Mouse (Mus musculus) layer of hippocampus, adult 8-10 months (tissue): ENCODE measurements around the gene Klhl26. TPM values are rescaled to one million over a fixed set of nuclear protein-coding genes. Genes with fewer than 3 reads are reported as not detected.
"Not testable (repeated sequence)": the region's sequence is repeated elsewhere in the genome, so short reads cannot be mapped to it uniquely, and the experiment has no call there.

ENCODE experiments used
- DNase-seq, 2 experiments: peaks; one replicate each; pipeline ENCODE4 v3.0.0; 2022; ENCODE audit warnings: low spot score in 2 of 2
- total RNA-seq, 4 experiments: library from RNA; stranded (reverse); gene quantifications; 2 replicates each; pipeline ENCODE4 v1.2.4; 2022

Klhl26 gene
- 10 to 100 TPM; 48.4 to 56.6 (median 53.1) TPM for total RNA-seq

DNA sequence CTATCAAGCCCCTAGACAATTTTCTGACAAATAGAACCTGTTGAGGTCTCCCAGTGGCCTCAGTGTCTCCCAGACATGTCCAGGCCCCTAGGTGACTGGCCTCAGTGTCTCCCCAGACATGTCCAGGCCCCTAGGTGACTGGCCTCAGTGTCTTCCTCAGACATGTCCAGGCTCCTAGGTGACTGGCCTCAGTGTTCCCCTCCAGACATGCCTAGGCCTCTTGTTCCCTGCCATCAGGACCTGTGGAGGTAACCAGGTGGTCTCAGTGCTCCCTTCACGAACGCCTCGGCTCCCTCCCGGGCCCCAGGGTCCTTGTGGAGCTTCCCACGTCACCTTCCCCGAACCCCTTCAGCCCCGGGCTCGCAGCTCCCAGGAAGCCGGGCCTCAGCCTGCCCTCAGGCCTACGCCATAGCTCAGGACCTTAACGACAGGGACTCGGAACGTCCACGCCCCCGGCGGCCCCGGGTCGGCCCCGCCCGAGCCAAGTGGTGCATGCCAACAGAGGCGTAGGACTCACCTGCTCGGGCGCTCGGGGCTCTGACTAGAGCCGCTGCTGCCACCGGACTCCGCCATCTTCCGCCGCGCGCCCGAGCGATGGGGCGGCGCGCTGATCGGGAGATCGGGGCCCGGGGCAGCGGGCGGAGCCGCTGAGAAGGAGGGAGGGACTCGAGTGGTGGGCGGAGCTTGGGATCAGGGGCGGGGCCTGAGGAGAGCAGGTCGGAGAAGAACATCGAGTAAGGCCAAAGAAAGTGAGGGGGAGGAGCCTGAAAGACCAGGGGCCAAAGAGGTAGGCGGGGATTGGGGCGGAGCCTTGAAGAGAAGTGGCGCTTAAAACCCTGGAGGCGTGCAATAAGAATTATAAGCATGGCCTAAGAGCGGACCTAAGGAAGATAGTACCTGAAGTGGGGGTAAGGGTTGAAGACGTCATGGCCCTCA, at the start of gene Klhl26:
TSS of gene Klhl26 (minus strand) at position 636 of the 936 bp plus-strand sequence.
- DNase-seq: peak; percentile 87 to 89

DNA sequence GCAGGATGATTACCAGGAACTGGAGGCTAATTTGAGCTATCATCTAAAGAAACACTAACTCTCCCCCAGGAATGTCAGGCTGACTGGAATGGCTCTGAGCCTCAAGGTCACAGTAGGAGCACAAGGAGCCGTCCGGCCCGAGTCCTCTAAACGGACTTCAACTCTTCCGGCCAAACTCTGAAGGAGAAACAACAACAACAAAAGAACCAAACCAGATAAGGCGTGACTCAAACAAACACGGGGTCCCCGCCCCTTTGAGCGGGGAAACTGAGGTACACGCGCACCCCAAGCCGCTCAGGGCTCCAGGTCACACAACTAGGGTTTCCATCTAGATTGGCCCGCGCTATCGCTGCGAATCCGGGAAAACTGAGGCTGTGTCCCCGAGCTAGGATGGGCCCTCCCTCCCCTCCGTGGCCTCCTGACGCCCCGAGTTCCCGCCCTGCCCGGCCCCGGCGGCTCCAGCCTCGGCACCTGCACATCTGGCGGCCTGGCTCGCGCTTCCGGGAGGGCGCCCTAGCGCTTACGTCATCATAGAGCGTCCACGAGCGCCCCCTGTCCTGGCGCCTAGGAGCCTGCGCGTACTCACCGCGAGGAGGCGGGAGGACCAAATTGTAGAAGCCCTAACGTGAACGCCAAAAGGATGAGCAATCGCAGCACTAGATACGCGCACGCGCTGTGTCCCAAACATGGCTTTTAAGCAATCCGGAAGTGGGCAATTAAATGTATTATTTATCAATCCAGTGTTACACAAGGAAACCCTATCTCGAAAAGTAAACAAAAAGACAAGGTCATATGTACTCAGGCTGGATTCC, 46.0 kb upstream of the Klhl26 start:
- DNase-seq: peak; percentile 94 to 96

DNA sequence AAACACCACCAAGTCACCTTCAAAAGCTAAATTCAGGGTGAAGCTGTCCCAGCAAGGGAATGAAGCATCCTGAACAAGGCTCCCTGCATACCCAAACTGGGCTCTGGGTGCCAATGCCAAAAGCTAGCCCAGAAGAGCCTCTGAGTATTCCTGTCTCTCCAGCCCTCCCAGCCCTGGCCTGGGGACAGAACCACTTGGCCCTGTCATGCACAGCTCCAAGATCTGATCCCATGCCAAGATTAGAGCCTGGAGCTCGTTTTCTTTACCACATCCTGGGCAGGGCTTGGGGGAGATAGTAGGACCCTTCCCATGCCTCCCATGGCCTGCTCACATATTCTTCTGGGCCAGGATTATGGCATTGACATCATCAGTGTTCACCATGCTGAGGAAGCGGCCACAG, 42.8 kb upstream of the Klhl26 start:
- no peak for DNase-seq

DNA sequence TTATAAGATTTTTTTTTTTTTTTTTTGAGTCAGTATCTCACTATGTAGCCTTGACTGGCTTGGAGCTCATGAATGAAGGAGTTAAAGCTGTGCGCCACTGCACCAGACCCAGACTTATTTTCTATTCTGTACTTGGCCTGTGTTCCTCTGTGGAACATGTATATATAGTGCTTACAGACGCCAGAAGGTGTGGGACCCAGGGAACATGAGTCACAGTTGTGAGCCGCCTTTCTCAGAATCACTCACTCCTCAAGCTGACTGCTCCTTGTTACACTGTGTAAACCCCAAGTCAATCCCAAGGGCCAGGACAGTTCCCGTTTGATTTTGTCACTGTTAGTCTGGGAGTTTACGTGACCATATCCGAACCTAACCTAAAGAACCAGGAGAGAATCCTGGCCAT, 42.3 kb upstream of the Klhl26 start:
- no peak for DNase-seq

DNA sequence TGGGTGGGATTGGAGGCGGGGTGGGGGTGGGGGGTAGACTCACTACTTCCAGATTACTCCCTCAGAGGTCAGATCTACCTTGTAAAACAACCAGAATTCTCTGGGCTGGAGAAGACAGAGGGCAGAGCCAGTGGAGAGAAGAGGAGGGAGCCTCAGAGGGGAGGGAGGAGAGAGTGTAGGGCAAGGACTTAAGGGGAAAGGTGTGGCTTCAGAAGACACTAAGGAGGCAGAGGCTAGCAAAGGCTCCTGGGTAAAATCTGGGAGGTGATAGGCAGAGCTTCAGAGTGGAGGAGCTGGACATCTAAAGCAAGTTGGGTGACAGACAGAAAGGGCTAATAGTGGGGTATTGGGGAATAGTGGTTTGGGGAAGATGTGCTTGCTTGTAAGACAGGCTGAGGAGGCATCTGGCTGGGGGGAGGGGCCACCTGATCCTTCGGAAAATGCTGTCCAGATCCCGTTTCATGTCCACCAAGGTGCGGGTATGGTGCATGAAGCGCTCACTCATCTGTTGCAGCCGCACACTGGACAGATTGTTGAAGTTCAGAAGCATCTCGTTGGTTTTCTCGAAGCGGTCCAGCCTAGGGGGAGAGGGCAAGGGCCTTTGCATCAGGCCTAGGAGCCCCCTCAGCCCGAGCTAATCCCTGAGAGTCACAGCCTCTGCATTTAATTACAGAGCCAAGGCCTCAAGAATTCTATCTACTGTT, 41.3 kb upstream of the Klhl26 start:
- DNase-seq: no peak

DNA sequence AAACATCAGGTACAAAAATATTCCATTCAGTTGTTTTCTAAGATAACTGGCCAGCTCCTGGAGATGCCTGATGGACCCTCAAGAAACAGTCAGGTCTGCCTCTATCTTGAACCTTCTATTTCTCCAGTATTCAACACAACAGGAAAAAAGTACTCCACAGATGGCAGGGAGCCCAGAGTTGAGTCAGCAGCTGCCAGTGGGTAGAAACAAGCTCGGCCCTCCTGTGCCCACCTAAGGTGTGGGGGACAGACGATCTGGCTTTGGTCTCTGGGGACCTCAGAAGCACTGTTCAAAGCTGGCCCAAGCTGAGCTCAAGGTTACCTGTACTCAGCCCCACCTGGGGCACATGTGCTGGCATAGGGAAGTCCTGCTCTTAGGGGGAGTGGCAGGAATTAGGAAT, 36.7 kb upstream of the Klhl26 start:
- no peak for DNase-seq

DNA sequence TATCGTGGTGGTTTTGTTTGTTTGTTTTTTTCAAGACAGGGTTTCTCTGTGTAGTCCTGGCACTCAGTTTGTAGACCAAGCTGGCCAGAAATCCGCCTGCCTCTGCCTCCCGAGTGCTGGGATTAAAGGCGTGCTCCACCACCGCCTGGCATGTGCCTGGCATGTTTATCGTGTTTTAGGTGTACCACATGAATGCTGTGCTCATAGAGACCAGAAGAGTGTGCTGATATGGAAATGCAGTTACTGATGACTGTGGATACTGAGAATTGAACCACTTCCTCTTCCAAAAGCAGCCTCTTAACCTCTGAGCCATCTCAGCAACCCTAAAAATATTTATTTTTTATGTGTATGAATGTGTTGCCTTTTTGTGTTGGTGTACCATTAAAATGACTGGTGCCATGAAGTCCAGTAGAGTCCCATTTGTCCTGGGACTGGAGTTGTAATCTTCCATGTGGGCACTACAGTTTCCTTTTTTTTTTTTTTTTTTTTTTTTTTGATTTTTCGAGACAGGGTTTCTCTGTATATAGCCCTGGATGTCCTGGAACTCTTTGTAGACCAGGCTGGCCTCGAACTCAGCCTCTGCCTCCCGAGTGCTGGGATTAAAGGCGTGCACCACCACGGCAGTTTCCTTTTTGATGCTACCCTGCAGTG, 35.6 kb upstream of the Klhl26 start:
- DNase-seq: no peak

DNA sequence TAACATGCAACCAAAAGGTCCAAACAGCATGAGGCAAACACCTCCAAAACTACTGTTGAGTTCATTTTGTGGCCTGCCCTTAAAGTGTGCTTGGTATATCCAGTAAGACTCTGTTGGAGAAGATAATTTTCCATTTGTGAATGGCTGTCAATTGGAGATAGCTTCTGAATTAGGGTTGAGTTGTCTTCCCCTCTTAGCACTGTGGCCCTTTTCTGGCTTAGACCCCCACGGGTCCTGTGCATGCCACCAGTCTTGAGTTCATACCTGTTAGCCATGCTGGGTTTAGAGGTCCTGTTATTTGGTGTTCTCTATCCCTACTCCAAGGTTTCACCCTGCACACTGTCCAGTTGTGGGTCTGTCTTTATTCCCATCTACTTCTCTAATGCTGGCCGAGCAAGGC, 35.0 kb upstream of the Klhl26 start:
- no peak for DNase-seq

DNA sequence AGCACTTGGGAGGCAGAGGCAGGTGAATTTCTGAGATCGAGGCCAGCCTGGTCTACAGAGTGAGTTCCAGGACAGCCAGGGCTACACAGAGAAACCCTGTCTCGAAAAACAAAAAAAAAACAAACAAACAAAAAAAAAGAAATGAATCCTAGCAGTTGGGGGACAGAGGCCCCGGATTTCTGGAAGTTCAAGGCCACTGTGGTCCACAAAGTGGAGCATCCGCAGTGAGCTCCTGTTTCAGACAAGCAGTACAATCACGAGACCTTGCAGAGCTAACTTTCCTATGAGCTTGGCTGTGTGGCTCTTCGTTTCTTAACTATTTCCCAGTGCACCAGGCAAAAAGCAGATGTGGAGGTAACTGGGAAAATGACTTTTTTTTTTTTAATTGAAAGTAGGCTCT, 34.4 kb upstream of the Klhl26 start:
- DNase-seq: not testable (repeated sequence)

DNA sequence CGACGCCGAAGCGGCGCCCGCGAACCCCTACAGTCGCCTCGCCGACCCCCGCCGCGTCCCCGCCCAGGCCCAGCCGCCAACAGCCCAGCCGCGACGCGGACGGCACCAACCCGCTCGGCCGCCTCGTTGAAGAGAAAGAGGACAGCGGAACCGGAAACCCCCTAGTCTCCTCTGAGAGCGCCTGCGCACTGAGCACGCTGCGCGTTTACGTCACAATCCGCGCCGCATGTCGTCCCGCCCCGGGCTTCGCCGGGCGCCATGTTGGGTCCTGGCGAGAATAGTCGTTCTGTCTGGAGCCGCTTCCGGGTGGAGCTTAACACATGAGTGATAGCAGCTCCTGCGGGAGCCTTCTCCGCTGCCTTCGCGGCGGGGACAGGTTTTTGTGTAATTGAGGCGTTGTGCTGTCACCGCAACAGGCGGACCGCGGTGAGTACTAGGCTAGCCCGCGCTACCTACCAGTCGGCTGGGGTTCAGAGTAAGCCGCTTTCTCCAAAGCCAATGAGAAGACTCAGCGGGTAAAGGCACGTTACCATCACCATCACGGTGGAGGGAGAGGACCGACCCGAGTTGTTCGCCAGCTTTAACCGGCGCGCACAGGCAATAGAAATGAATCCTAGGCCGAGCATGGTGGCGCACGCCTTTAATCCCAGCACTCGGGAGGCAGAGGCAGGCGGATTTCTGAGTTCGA, 33.6 kb upstream of the Klhl26 start, which contains the start of gene Uba52:
TSS of gene Uba52 (minus strand) at position 574 of the 688 bp plus-strand sequence.
- peak; percentile 96 to 98 for DNase-seq

DNA sequence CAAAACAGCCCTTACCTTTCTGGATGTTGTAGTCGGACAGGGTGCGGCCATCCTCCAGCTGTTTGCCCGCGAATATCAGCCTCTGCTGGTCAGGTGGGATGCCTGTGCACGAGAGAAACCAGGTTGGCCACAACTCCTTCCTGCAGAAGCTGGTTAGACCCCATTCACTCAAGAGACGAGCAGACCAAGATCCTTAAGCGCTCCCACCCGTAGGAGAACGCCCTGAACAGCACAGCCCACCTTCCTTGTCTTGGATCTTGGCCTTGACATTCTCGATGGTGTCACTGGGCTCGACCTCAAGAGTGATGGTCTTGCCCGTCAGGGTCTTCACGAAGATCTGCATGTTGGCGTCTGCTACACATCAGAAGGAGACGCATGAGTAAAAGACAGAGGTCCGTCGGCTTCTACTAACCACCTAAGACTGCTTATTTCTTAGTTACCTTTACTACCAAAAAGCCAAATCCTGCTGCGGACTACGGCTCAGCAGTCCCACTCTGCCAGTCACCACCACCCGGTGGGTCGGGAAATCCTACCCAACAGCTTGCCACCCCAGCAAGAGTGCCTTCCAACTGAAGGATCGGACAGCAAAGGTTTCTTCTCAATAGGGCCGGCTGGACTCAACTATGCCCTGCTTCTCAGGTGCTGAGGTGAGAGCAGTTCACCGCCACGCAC, 32.6 kb upstream of the Klhl26 start:
- no peak for DNase-seq

DNA sequence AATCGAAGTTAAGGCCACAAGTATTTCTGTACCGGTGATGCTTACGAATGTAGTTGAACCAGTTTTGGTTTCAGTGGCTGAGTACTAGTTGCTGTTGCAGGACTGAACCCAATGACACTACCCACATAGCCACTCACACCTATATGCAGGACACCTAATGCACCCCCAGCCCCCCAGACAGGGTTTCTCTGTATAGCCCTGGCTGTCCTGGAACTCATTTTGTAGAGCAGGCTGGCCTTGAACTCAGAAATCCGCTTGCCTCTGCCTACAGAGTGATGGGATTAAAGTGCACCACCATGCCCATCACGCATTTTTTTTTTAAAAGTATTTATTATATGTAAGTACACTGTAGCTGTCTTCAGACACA, 30.2 kb upstream of the Klhl26 start:
- no peak for DNase-seq

DNA sequence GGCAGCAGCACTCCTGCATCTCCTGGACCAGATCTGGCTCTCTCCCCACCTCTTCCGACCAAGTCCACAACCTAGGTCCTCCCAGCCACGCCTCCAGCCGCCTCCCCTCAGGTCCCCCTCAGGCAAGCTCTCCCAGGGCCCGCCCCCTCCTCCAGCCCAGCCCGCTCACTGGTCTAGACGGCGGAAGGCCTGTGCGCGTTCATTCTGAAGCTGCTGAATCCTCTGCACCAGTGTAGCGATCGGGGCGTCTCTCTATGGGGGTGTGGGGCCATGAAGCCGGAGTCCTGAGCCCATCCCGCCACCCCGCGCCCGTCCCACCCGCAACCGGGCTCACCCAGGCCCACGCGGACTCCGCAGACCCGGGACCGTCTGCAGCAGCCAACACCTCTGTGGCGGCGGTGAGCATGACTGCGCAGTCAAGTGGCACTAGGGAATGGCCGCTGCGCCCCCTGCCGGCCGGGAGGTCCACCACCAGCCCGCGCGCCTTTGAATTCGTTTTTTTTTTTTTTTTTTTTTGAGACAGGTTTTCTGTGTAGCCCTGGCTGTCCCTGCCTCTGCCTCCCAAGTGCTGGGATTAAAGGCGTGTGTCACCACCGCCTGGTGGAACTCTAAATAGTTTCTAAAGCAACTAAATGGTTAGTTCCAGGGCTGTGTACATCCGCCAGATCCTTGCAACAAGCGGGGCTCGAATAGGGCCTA, 29.7 kb upstream of the Klhl26 start, which contains the start of gene Rex1bd:
TSS of gene Rex1bd (minus strand) at position 425 of the 699 bp plus-strand sequence.
- peak; percentile 88 to 91 for DNase-seq

DNA sequence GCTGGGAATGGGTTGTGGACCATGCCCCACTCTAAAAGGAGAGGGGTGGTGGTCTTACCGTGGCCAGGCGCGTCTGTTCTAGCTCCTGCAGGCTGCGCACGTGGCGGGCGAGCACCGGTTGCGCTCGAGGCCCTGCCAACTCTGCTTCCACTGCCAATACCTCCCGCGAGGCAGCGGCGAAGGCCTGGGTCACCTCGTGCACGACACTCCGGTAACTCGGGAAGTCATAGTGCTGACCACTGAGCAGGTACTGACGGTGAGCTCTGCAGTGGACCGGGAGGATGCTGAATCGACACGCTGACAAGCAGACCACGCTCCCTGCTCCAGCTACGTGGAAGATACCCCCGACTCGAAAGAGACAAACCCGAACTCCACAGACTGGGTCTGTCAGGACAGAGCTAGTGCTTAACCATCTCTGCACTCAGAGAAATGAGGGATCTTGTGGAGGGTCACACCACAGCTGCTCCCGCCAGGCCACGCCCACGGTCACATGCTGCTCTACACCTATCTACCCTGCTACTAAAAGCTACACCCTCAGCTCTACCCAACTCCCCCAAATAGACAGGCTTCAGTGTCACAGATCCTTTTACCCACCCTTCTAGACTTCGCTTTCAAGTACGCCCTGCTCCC, 29.0 kb upstream of the Klhl26 start:
- no peak for DNase-seq

DNA sequence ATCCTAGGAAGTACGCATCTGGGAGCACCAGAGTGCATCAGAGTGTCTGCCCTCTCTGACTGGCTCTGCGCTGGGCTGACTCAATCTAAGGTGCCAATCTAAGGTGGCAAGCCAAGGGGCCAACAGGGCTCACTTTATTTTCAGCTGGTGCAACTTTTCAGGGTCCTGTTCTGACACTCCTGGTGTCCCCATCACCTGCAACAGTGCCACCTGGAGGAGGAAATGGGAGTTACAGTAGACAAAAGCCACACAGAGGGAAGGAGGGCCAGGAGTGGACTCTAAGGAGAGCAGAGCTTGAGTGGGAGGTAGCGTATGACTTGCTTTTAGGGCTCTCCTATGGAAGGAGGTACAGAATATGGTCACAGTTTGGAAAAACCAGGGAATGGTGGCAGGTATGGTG, 28.1 kb upstream of the Klhl26 start:
- peak; percentile 75 to 79 for DNase-seq

DNA sequence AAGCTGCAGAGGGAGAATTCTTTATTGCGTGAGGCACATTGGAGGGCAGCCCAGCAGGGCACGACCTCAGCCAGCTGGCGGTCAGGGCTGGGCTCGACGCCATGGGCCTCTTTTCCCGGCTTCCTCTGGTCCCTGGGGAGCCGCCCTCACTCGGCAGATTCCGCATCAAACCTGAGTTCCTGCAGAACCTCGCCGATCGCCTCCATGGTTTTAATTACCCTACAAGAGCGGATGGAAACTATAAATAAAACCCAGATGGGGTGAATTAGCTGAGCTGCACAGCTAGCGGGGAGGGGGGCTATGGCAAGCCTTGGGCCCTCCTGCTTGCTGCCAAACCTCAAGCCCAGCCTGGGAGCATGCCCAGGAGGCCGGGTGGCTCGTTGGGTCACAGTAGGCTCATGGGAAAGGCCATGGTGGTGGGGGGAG, 27.5 kb upstream of the Klhl26 start:
- peak in 1 of 2 experiments; percentile 65 for DNase-seq

DNA sequence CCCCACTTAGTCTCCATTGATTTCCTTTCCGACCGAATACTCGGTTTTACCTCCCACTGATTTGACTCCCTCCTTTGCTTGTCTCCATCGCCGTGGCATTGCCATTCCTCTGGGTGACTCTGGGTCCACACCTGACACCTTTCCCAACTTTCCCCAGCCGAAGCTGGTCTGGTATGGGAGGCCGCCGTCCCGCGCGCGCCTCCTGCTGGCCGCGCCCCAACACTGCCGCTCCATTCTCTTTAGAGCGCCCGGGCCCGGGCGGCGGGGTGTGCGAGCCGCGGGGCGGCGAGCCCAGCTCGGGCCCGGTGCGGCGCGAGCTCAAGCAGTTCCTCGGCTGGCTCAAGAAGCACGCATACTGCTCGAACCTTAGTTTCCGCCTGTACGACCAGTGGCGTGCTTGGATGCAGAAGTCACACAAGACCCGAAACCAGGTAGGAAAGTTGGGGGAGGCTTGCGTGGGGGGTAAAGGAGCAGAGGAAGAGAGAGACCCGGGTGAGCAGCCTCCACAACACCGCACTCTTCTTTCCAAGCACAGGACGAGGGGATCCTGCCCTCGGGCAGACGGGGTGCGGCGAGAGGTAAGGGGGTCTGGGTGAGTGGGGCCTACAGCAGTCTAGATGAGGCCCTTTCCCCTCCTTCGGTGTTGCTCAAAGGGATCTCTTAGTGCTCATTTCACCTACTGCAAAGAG, 26.4 kb upstream of the Klhl26 start:
- no peak for DNase-seq

DNA sequence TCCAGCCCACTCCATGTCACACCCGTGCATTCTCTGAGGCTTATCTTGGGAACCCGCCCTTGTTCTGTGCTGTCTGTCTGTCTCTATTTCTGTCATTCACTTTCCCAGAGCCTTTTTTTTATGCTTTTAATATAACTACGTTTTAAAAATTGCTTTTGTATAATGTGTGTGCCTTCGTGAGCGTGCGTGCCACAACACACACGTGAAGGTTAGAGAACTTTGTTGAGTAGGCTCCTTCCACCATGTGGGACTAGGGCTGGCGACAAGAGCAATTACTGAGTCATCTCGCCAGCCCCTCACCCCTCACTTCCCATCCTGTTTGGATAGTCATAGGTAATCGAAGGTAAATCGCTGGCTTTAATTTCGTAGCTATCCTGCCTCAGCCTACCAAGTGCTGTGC, 25.8 kb upstream of the Klhl26 start:
- DNase-seq: no peak
